In genomic region chr14:20041836-20042235, GRCm38 (mm10) we compare ENCODE assay signal across 25 mouse cellular contexts.
DNase-seq lines count a peak whose midpoint lies in the region; ATAC-seq and TF ChIP-seq lines count a peak whose summit lies in the region.
"Had no signal": no experiment of that assay in that cellular context is flagged by ENCODE, and none has a peak within 500 bp of the region (broad histone marks: within the 10 kb centered on the region; RNA-seq: fewer than 3 reads in every experiment).

No protein-coding gene starts in this region.

- peaks cover 4% of the 10 kb centered on the region; the same call in 1 of the 2 replicates for H3K4me1 ChIP-seq in heart, postnatal 0 days (ENCODE audit: control insufficient read depth, insufficient read depth)
- H3K4me1 ChIP-seq: embryonic facial prominence, embryonic 10.5 days; embryonic facial prominence, embryonic 15.5 days; forebrain, embryonic 13.5 days; limb, embryonic 12.5 days; midbrain, embryonic 13.5 days; stomach, embryonic 15.5 days had no signal

- TF ChIP-seq CTCF in heart, postnatal 0 days (IDR thresholded peaks at IDR 0.05; ENCODE audit: low read depth), result no peak

- H3K9me3 ChIP-seq in heart, postnatal 0 days (replicated peaks; ENCODE audit: control insufficient read depth, low read length), result no peaks in the 10 kb centered on the region
- H3K9me3 ChIP-seq: embryonic facial prominence, embryonic 10.5 days; embryonic facial prominence, embryonic 15.5 days; forebrain, embryonic 13.5 days; limb, embryonic 12.5 days; midbrain, embryonic 13.5 days; stomach, embryonic 15.5 days had no signal

- no peak for ATAC-seq in heart, postnatal 0 days (ENCODE audit: insufficient read depth, low read depth)
- ATAC-seq: activated CD4-positive, CD25-positive, alpha-beta regulatory T cell, adult 4 months; forebrain, embryonic 13.5 days; intestine, postnatal 0 days; liver, postnatal 0 days; midbrain, embryonic 13.5 days had no signal

- DNase-seq in heart, postnatal 0 days (ENCODE audit: low spot score), result no peak
- DNase-seq in heart, postnatal 4 days, result no peak
- peak; percentile 11 for DNase-seq in splenic B cell, adult 2 months (ENCODE audit: low read depth, low spot score)
- peak; percentile 51 for DNase-seq in thymus, postnatal 25 days
- no peak for DNase-seq in layer of hippocampus, adult 8-10 months (ENCODE audit: low spot score in 2 of 2)
- no peak for DNase-seq in right cerebral cortex, postnatal 14 days
- DNase-seq in left cerebral cortex, postnatal 36 days (ENCODE audit: low spot score in 2 of 2), result no peak
- DNase-seq: adrenal gland, adult 8-10 months; cerebellum, adult 2 months; cerebellum, postnatal 14 days; gastrocnemius, adult 2 months; kidney, adult 9 months; kidney, postnatal 10 days; liver, postnatal 0 days; lung, postnatal 36 days had no signal

- H3K4me3 ChIP-seq in heart, postnatal 0 days (ENCODE audit: low read depth, low read length), result no peak overlapping the region
- H3K4me3 ChIP-seq: embryonic facial prominence, embryonic 10.5 days; embryonic facial prominence, embryonic 15.5 days; forebrain, embryonic 13.5 days; gastrocnemius, adult 2 months; limb, embryonic 12.5 days; megakaryocyte, embryonic 14.5 days; midbrain, embryonic 13.5 days; stomach, embryonic 15.5 days had no signal

- intact Hi-C loops in left cerebral cortex, postnatal 36 days (cut with DNase I), result no loop called here

- H3K36me3 ChIP-seq in heart, postnatal 0 days (replicated peaks; ENCODE audit: control insufficient read depth, insufficient read depth, low read length), result no peaks in the 10 kb centered on the region
- H3K36me3 ChIP-seq in splenic B cell, adult 2 months (ENCODE audit: control insufficient read depth, insufficient read depth, low read length, poor library complexity, severe bottlenecking), result no peaks in the 10 kb centered on the region
- H3K36me3 ChIP-seq: embryonic facial prominence, embryonic 10.5 days; embryonic facial prominence, embryonic 15.5 days; limb, embryonic 12.5 days; midbrain, embryonic 13.5 days; stomach, embryonic 15.5 days had no signal

- peak overlapping the region; percentile 25; the same call in 1 of the 2 replicates for H3K27ac ChIP-seq in heart, postnatal 0 days (ENCODE audit: low read depth)
- H3K27ac ChIP-seq: embryonic facial prominence, embryonic 10.5 days; embryonic facial prominence, embryonic 15.5 days; forebrain, embryonic 13.5 days; gastrocnemius, adult 2 months; hindbrain, embryonic 14.5 days; limb, embryonic 12.5 days; midbrain, embryonic 13.5 days; stomach, embryonic 15.5 days had no signal

- H3K4me2 ChIP-seq in heart, postnatal 0 days (ENCODE audit: low read depth, low read length), result no peak overlapping the region
- H3K4me2 ChIP-seq: embryonic facial prominence, embryonic 15.5 days; forebrain, embryonic 13.5 days; hindbrain, embryonic 14.5 days; limb, embryonic 12.5 days; midbrain, embryonic 13.5 days; stomach, embryonic 15.5 days had no signal

- TF ChIP-seq EP300 in heart, postnatal 0 days (IDR thresholded peaks at IDR 0.05; ENCODE audit: low read depth), result no peak

- WGBS in heart, postnatal 0 days, result 19% methylated on average over 2 of the region's 2 CpGs

- H3K27me3 ChIP-seq in heart, postnatal 0 days (ENCODE audit: control insufficient read depth, insufficient read depth, low read length), result no peaks in the 10 kb centered on the region
- no peaks in the 10 kb centered on the region for H3K27me3 ChIP-seq in splenic B cell, adult 2 months (ENCODE audit: control insufficient read depth, insufficient read depth, low read length, poor library complexity, severe bottlenecking)
- H3K27me3 ChIP-seq: embryonic facial prominence, embryonic 15.5 days; forebrain, embryonic 13.5 days; limb, embryonic 12.5 days; midbrain, embryonic 13.5 days; stomach, embryonic 15.5 days had no signal

- no peak overlapping the region for H3K9ac ChIP-seq in heart, postnatal 0 days (replicated peaks; ENCODE audit: low read depth, low read length)
- H3K9ac ChIP-seq: embryonic facial prominence, embryonic 15.5 days; forebrain, embryonic 13.5 days; hindbrain, embryonic 14.5 days; limb, embryonic 12.5 days; liver, postnatal 0 days; midbrain, embryonic 13.5 days; stomach, embryonic 15.5 days had no signal

Comparison
In these comparisons a context has a peak if more than half of its experiments do, and no peak if none do; other contexts are left out.
1. DNase-seq: peak in splenic B cell, adult 2 months (single experiment) and thymus, postnatal 25 days (single experiment); none in heart, postnatal 0 days (single experiment), heart, postnatal 4 days (single experiment), layer of hippocampus, adult 8-10 months (0 of 2), right cerebral cortex, postnatal 14 days (single experiment) and left cerebral cortex, postnatal 36 days (0 of 2).